Mouse (Mus musculus) bone marrow, adult 2 months (tissue): ENCODE results near the gene Sgms1. TPM values are rescaled to one million over a fixed set of nuclear protein-coding genes. Genes with fewer than 3 reads are reported as not detected.
"Not testable (repeated sequence)": the region's sequence is repeated elsewhere in the genome, so short reads cannot be mapped to it uniquely, and the experiment has no call there.

Experiments
- H3K27ac ChIP-seq: fragments of 200-500 bp; 2 replicates; pipeline ENCODE4 v1.5.1; 2012; ENCODE audit warnings: low read depth, mild to moderate bottlenecking, control low read depth, inconsistent platforms, low read length; ENCODE audit not compliant: control insufficient read depth, poor library complexity, insufficient read depth
- H3K4me1 ChIP-seq: fragments of 200-500 bp; 2 replicates; pipeline ENCODE4 v1.6.1; 2011; ENCODE audit warnings: low read length; ENCODE audit not compliant: control insufficient read depth, insufficient read depth
- H3K4me3 ChIP-seq: fragments of 200-500 bp; replicated peaks from 2 replicates; pipeline ENCODE3; 2011; ENCODE audit warnings: mild to moderate bottlenecking, low read depth, low read length, control low read depth; ENCODE audit not compliant: control insufficient read depth
- CTCF ChIP-seq: fragments of 200-500 bp; IDR thresholded peaks from 2 replicates; pipeline ENCODE4 v1.5.1; 2011; ENCODE audit warnings: low read length, control low read depth; ENCODE audit not compliant: control insufficient read depth, insufficient read depth
- POLR2A ChIP-seq: fragments of 200-500 bp; IDR thresholded peaks from 2 replicates; pipeline ENCODE4 v1.6.1; 2011; ENCODE audit warnings: low read depth, mild to moderate bottlenecking, control low read depth, low read length, borderline replicate concordance; ENCODE audit not compliant: control insufficient read depth
- whole genome bisulfite sequencing: fragments of 180-500 bp; shearing (Covaris S2); methylation state at CpG from one replicate; pipeline ENCODE4 v1.1.7; 2018; 5-methylcytosine and 5-hydroxymethylcytosine counted together
- polyA plus RNA-seq: library from polyadenylated mRNA; stranded (reverse); fragments of >200 nt; gene quantifications from 2 replicates; pipeline ENCODE4 v1.2.4, GENCODE M21; 2011; ENCODE audit warnings: low replicate concordance; ENCODE audit not compliant: missing spikeins, insufficient read depth, insufficient read length

Gene Sgms1
- polyA plus RNA-seq, 1 experiment, result 19.7 TPM

DNA sequence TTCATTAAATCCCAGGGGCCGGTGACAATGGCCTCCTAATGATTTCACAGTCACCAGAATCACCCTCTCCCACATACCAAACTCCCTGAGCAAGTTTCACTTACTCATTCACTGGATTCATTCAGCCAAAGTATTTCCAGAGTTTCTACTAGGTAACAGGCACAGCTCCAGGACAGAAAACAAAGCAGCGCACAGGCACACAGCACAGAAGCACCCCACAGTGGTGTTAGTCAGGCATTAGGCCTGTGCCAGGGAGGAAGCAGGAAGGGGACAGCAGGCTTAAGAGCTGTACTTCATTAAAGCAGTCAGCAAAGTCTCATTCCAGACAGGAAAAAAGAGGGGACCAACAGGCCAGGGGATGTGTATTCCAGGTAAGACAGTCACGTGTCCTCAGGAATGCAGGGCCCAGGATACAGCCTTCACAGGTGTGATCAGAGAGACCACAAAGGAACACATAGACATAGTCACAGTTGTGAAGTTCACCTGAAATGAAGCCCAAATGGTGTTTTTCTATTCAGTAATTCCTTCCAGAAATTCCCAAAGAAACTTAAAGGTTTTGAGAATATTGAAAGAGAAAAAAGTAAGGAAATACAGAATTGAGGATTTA lies 67.0 kb downstream of the Sgms1 start:
- 83% methylated on average over 3 of the region's 3 CpGs for WGBS
- peaks cover 3% of the 10 kb centered on the region for H3K4me1 ChIP-seq
- no peak for TF ChIP-seq CTCF
- TF ChIP-seq POLR2A, result no peak
- no peak overlapping the region for H3K4me3 ChIP-seq
- H3K27ac ChIP-seq, result no peak overlapping the region

DNA sequence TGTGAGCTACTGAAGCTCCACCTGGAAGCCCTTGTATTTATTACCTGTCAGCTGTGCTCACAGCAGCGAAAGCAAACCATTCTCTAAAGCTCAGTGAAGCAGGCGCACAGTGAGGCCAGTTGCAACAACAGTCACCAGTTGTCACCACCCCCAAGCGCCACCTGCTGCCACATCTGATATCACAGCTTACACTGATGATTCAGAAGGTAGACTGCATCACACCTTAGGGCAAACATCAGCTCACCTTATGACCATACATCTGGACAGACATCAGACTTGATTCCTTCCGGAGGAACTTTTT lies 69.2 kb downstream of the Sgms1 start:
- TF ChIP-seq POLR2A, result no peak
- peak; percentile 95 for TF ChIP-seq CTCF
- Histone ChIP-seq H3K4me3 (no peak overlapping the region), H3K27ac (no peak overlapping the region), H3K4me1 (peaks cover 1% of the 10 kb centered on the region; the same call in 1 of the 2 replicates)
- 45% methylated on average over 4 of the region's 4 CpGs for WGBS

DNA sequence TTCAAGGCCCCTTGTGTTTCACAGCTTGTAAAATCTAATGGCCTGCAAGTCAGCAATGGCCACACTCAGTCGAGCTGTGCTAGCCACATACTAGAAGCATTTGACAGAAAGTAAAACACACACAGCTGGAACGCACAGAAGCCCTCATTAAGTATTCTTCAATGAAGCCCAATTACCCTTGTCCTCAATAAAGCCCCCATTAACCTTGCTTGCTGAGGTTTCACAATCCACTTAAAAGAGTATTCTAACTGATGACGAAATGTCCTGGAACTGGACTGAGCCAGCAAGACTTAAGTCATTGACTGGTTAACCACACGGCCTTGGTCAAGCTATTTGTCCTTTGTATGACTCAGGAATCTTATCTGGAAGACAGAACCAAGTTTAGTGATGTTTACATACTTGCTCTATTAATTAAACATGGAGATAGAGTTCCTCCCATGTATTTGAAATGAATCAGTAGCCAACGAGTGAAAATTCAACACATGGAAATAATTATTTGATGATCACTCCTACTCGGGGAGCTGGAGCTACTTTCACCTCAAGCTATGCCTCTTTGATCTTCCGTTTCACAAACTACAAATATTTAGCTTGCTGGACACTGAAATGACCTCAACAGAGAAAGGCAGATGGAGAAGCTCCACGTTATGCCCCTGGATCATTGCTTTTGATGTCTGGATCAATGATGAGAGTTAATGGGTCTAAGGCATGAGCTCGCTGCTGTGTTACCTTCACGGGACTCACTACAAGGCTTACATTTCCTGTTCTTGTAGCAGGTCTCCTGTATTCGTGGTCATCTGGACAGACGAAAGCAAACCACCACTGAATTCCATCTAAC lies 69.8 kb downstream of the Sgms1 start:
- H3K4me3 ChIP-seq, result no peak overlapping the region
- 53% methylated on average over 12 of the region's 12 CpGs for WGBS
- H3K27ac ChIP-seq, result no peak overlapping the region
- H3K4me1 ChIP-seq, result no peaks in the 10 kb centered on the region; the same call in 1 of the 2 replicates
- TF ChIP-seq CTCF (no peak), POLR2A (no peak)

DNA sequence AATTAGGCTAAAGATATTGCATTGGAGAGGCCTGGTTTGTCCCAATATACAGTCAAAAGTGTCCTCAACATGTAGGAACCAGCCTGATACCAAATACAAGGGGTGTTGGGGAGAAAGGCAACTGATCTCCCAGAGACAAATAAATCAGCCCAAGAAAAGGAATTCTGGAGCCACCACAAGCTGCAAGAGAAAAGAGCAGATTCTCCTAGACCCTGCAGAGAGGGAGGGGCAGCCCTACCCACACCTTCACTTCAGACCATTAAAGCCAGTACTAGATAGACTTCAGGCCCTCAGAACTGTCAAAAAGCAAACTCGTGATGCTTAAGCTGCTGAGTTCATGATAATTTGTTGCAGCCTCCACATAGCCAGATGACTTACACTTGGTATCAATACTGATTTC lies 70.5 kb downstream of the Sgms1 start:
- TF ChIP-seq CTCF (no peak), POLR2A (no peak)
- 63% methylated on average over 1 of the region's 1 CpGs for WGBS
- Histone ChIP-seq H3K4me3 (no peak overlapping the region), H3K27ac (no peak overlapping the region), H3K4me1 (no peaks in the 10 kb centered on the region; the same call in 1 of the 2 replicates)

- 67% methylated on average over 1 of the region's 1 CpGs for WGBS
- not testable (repeated sequence) for H3K27ac ChIP-seq, H3K4me3 ChIP-seq, H3K4me1 ChIP-seq
These were observed 72.2 kb downstream of the Sgms1 start for GRCm38 (mm10) chr19:32317347-32317746.

DNA sequence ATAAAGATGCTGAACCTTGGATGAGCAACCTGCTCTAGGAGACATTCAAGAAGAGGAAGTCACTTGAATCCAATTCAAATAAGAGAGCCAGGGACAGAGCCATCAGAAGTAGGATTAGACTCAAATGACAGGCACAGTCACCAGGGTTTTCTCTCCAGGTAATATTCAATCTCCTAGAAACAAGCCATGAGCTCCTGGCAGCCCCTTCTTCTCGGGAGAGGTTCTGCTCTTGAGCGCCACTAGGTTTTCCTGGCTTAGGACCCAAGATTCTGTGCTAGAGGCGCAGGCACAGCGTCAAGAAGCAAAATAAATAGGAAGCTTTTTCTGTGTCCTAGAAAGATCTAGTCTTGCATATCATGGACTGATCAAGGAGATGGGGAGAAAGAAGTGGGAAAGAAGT lies 76.2 kb downstream of the Sgms1 start:
- no peaks in the 10 kb centered on the region for H3K4me1 ChIP-seq
- TF ChIP-seq CTCF (no peak), POLR2A (no peak)
- H3K27ac ChIP-seq, result no peak overlapping the region
- 91% methylated on average over 4 of the region's 4 CpGs for WGBS
- no peak overlapping the region for H3K4me3 ChIP-seq

DNA sequence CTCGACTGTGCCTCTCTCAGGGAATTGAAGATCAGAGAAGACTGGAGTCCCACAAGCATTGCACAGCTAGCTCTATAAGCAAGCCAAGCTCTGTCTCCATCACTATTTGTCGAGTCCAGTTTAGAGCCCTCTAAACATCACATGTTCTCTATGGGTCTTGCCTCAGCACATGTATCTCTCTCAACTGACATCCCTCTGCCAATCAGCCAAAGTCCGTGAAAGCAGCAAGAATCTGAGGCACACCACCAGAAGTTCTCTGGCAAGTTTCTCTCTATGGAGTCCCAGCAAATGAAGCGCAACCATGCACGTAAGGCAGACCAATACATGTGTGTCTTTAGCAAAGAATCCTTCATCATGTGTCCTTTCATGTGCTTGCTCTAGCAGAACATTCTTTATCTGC lies 77.8 kb downstream of the Sgms1 start:
- Histone ChIP-seq H3K4me1 (no peaks in the 10 kb centered on the region), H3K4me3 (no peak overlapping the region), H3K27ac (no peak overlapping the region)
- 85% methylated on average over 5 of the region's 5 CpGs for WGBS
- TF ChIP-seq POLR2A (no peak), CTCF (no peak)

DNA sequence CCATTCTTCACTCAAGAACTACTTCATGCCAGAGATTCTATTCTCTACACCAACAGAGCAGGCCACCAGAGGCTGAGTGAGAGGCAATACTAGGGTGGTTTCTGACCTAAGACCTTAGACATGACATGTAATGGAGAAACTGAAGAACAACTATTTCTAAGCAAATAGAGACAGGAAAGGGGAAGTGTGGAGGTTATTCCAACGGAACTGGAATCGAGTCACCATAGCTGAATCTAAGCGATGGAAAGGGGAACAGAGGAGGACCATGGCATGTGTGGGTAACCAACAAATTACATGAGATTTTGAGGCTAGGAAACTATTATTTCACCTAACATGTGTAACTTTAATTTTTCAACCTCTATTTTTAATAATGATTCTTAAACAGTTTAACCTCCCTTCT lies 78.5 kb downstream of the Sgms1 start:
- H3K4me1 ChIP-seq, result no peaks in the 10 kb centered on the region
- 37% methylated on average over 3 of the region's 3 CpGs for WGBS
- H3K27ac ChIP-seq, result no peak overlapping the region
- no peak overlapping the region for H3K4me3 ChIP-seq
- TF ChIP-seq POLR2A, result no peak
- no peak for TF ChIP-seq CTCF
